8 mouse cellular contexts compared by ENCODE assay signal in genomic region chr1:162509329-162510012, GRCm38 (mm10). TPM values are rescaled to one million over a fixed set of nuclear protein-coding genes. Genes with fewer than 3 reads are reported as not detected.
DNase-seq lines count a peak whose midpoint lies in the region; ATAC-seq and TF ChIP-seq lines count a peak whose summit lies in the region.

No protein-coding gene starts in this region.

- peak overlapping the region in 1 of 2 experiments; percentile 16; a peak in 1 of 4 replicates for H3K4me3 ChIP-seq in MEL (ENCODE audit: control insufficient read depth in 1 of 2, insufficient read depth in 1 of 2, low read depth in 2 of 2, low read length in 2 of 2)

- no peaks in the 10 kb centered on the region for H3K9me3 ChIP-seq in MEL (replicated peaks; ENCODE audit: insufficient read depth, low read length)

- peak; percentile 27; the same call in 1 of the 2 replicates for ATAC-seq in megakaryocyte, adult 5-6 weeks (ENCODE audit: poor library complexity, severe bottlenecking)

- DNase-seq in layer of hippocampus, adult 11-12 months (ENCODE audit: low spot score), result peak; percentile 49
- DNase-seq in layer of hippocampus, adult 9-10 months (ENCODE audit: low spot score), result no peak
- peak; percentile 81 for DNase-seq in MEL (ENCODE audit: low read depth, low spot score)
- DNase-seq in fat pad, adult 2 months (ENCODE audit: extremely low read depth, low read depth, low spot score), result peak; percentile 3
- peak; percentile 11 for DNase-seq in induced T-regulatory cell, adult 2 months (ENCODE audit: low read depth)
- DNase-seq in thymus, postnatal 14 days, result no peak
- DNase-seq in ovary, postnatal 10 days (ENCODE audit: low spot score), result no peak

- TF ChIP-seq RAD21 in MEL (IDR thresholded peaks at IDR 0.05; ENCODE audit: low read depth, low read length), result no peak

- TF ChIP-seq EP300 in MEL (IDR thresholded peaks at IDR 0.05; ENCODE audit: low read depth in 1 of 2, low read length in 2 of 2), result peak; percentile 53 to 74

- no peak for TF ChIP-seq CTCF in MEL (IDR thresholded peaks at IDR 0.05 in 2 of 3, conservative IDR thresholded peaks at IDR 0.05 in 1 of 3; ENCODE audit: control insufficient read depth in 1 of 3, insufficient read depth in 1 of 3, low read depth in 2 of 3, low read length in 3 of 3, poor library complexity in 1 of 3, severe bottlenecking in 1 of 3)

- H3K27ac ChIP-seq in MEL (ENCODE audit: control insufficient read depth, low read depth, low read length), result peak overlapping the region; percentile 45

- no peak for TF ChIP-seq POLR2A in MEL (IDR thresholded peaks at IDR 0.05; ENCODE audit: control insufficient read depth in 1 of 2, insufficient read depth in 1 of 2, low read depth in 1 of 2, low read length in 2 of 2, poor library complexity in 1 of 2)

- peaks cover 2 to 17% of the 10 kb centered on the region in 2 experiments for H3K4me1 ChIP-seq in MEL (ENCODE audit: control insufficient read depth in 1 of 2, insufficient read depth in 2 of 2, low read length in 2 of 2)

- no peaks in the 10 kb centered on the region for H3K27me3 ChIP-seq in MEL (ENCODE audit: control insufficient read depth in 1 of 2, insufficient read depth in 2 of 2, low read length in 2 of 2)

- no peaks in the 10 kb centered on the region for H3K79me2 ChIP-seq in MEL (ENCODE audit: control insufficient read depth, insufficient read depth, low read length, poor library complexity)

- peak overlapping the region; percentile 27; the same call in 1 of the 2 replicates for H3K9ac ChIP-seq in MEL (ENCODE audit: control insufficient read depth, low read depth, low read length, poor library complexity, severe bottlenecking)

- H3K36me3 ChIP-seq in MEL (ENCODE audit: control insufficient read depth in 1 of 2, insufficient read depth in 2 of 2, low read length in 2 of 2), result peaks cover 0 to 27% of the 10 kb centered on the region in 2 experiments; a peak in 2 of 4 replicates

TF ChIP-seq in MEL, 35 proteins besides CTCF, POLR2A, EP300 and RAD21:
- TF ChIP-seq TAL1 (IDR thresholded peaks at IDR 0.05; ENCODE audit: low read length) (peak; percentile 57; the same call in 1 of the 2 replicates), ZC3H11A (IDR thresholded peaks at IDR 0.05; ENCODE audit: low read depth, low read length) (no peak), ZKSCAN1 (IDR thresholded peaks at IDR 0.05; ENCODE audit: low read depth, low read length) (no peak), CHD1 (IDR thresholded peaks at IDR 0.05; ENCODE audit: low read depth, low read length) (no peak), GATA1 (IDR thresholded peaks at IDR 0.05; ENCODE audit: low read depth, low read length) (peak; percentile 73), SIN3A (IDR thresholded peaks at IDR 0.05; ENCODE audit: low read length) (peak; percentile 20; the same call in 1 of the 2 replicates), SMC3 (IDR thresholded peaks at IDR 0.05; ENCODE audit: low read depth, low read length) (no peak), ZMIZ1 (IDR thresholded peaks at IDR 0.05; ENCODE audit: low read depth, low read length) (no peak), NRF1 (IDR thresholded peaks at IDR 0.05; ENCODE audit: insufficient read depth, low read depth, low read length, poor library complexity, severe bottlenecking) (no peak), MYB (IDR thresholded peaks at IDR 0.05; ENCODE audit: low read depth, low read length) (no peak), TCF12 (IDR thresholded peaks at IDR 0.05; ENCODE audit: low read depth, low read length) (peak; percentile 80), MEF2A (IDR thresholded peaks at IDR 0.05; ENCODE audit: extremely low read depth, insufficient replicate concordance, low read depth, low read length, poor library complexity, severe bottlenecking) (no peak), POLR2AphosphoS2 (IDR thresholded peaks at IDR 0.05; ENCODE audit: low read length) (no peak), CHD2 (IDR thresholded peaks at IDR 0.05; ENCODE audit: low read length) (no peak), USF1 (IDR thresholded peaks at IDR 0.05; ENCODE audit: low read depth, low read length) (no peak), UBTF (IDR thresholded peaks at IDR 0.05; ENCODE audit: borderline replicate concordance, insufficient read depth, low read depth, low read length) (no peak), RCOR1 (IDR thresholded peaks at IDR 0.05; ENCODE audit: low read depth, low read length) (peak; percentile 60; the same call in 1 of the 2 replicates), HCFC1 (IDR thresholded peaks at IDR 0.05; ENCODE audit: low read depth, low read length) (no peak), TBP (IDR thresholded peaks at IDR 0.05; ENCODE audit: low read depth, low read length) (no peak), E2F4 (IDR thresholded peaks at IDR 0.05; ENCODE audit: borderline replicate concordance, low read depth, low read length) (no peak), JUND (IDR thresholded peaks at IDR 0.05; ENCODE audit: low read depth, low read length) (peak; percentile 85; the same call in 1 of the 2 replicates), MAZ (IDR thresholded peaks at IDR 0.05; ENCODE audit: low read depth, low read length) (no peak), GABPA (IDR thresholded peaks at IDR 0.05; ENCODE audit: low read depth, low read length) (no peak), USF2 (IDR thresholded peaks at IDR 0.05; ENCODE audit: borderline replicate concordance in 1 of 2, insufficient read depth in 1 of 2, low read depth in 1 of 2, low read length in 2 of 2) (no peak), MAX (IDR thresholded peaks at IDR 0.05; ENCODE audit: low read length) (no peak), BHLHE40 (IDR thresholded peaks at IDR 0.05; ENCODE audit: borderline replicate concordance, low read depth, low read length) (no peak), ZNF384 (IDR thresholded peaks at IDR 0.05; ENCODE audit: low read depth, low read length) (peak; percentile 22; the same call in 1 of the 2 replicates), ETS1 (IDR thresholded peaks at IDR 0.05; ENCODE audit: low read depth, low read length) (peak; percentile 60; the same call in 1 of the 2 replicates), MYC (IDR thresholded peaks at IDR 0.05; ENCODE audit: low read depth, low read length) (no peak)

RNA-seq across cellular contexts. Expression of gene Dnm3, which starts 31.6 kb away (rescaled TPM):
- total RNA-seq in MEL (2012; rRNA removed), result not detected in 2 replicates
- not detected for polyA plus RNA-seq in MEL (2012; ENCODE audit: insufficient read depth in 1 of 2, insufficient read length in 2 of 2, low read depth in 1 of 2, low replicate concordance in 2 of 2, missing spikeins in 1 of 2)
- 0.14 TPM in 1 of 2 replicates, not detected in the other for total RNA-seq in megakaryocyte, adult 5-6 weeks (2015)
- 0.04 and 0.15 TPM in 2 replicates for total RNA-seq in megakaryocyte, adult 5-6 weeks (2017)

RNA-seq across cellular contexts. Expression of gene Mettl13, which starts 38.9 kb away (rescaled TPM):
- total RNA-seq in MEL (2012; rRNA removed), result 23.7 and 29.1 TPM in 2 replicates
- 10 to 100 TPM in 1 of 2 experiments, not detected in 1; 60.1 TPM for polyA plus RNA-seq in MEL (2012; ENCODE audit: insufficient read depth in 1 of 2, insufficient read length in 2 of 2, low read depth in 1 of 2, low replicate concordance in 2 of 2, missing spikeins in 1 of 2)
- 1.9 and 3.2 TPM in 2 replicates for total RNA-seq in megakaryocyte, adult 5-6 weeks (2015)
- total RNA-seq in megakaryocyte, adult 5-6 weeks (2017), result 4.7 and 5.8 TPM in 2 replicates

Comparison
In these comparisons a context has a peak if more than half of its experiments do, and no peak if none do; other contexts are left out.
1. DNase-seq: peak in layer of hippocampus, adult 11-12 months (single experiment), MEL (single experiment), fat pad, adult 2 months (single experiment) and induced T-regulatory cell, adult 2 months (single experiment); none in layer of hippocampus, adult 9-10 months (single experiment), thymus, postnatal 14 days (single experiment) and ovary, postnatal 10 days (single experiment).